Mouse (Mus musculus) right cerebral cortex, postnatal 14 days (tissue): ENCODE data around the gene Vwa5b2.

Experiments used
- DNase-seq: peaks from one replicate; pipeline ENCODE4 v3.0.0; 2022

Gene Vwa5b2

GRCm38 (mm10) chr16:20589366-20589938, at the start of gene Vwa5b2:
Gene Vwa5b2 (plus strand): TSS chr16:20589471.
- DNase-seq: peak; percentile 53

GRCm38 (mm10) chr16:20539649-20540048, 49.6 kb upstream of the Vwa5b2 start:
- DNase-seq: no peak

DNA sequence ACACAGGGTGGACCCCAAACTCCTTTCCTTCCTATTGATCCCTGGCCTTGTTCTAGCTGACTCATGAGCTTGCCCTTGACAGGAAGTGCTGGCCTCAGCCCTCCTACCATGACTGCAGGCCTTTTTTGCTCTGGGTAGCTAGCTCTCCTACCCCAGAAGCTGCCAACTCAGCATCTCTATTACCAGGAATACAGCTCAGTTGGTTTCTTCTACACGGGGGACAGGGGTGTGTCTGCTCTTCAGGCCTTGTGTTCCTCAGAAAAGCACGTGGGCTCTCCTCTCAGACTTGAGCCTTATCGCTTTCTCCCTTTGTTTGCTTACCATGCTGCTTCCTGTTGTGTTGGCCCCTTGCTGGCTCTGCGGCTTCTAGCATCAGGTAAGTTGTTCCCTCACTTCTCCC, 48.8 kb upstream of the Vwa5b2 start:
- DNase-seq: no peak

GRCm38 (mm10) chr16:20545696-20546095, 43.6 kb upstream of the Vwa5b2 start:
- no peak for DNase-seq

- DNase-seq: no peak
Measured at GRCm38 (mm10) chr16:20547423-20547822, 41.8 kb upstream of the Vwa5b2 start.

DNA sequence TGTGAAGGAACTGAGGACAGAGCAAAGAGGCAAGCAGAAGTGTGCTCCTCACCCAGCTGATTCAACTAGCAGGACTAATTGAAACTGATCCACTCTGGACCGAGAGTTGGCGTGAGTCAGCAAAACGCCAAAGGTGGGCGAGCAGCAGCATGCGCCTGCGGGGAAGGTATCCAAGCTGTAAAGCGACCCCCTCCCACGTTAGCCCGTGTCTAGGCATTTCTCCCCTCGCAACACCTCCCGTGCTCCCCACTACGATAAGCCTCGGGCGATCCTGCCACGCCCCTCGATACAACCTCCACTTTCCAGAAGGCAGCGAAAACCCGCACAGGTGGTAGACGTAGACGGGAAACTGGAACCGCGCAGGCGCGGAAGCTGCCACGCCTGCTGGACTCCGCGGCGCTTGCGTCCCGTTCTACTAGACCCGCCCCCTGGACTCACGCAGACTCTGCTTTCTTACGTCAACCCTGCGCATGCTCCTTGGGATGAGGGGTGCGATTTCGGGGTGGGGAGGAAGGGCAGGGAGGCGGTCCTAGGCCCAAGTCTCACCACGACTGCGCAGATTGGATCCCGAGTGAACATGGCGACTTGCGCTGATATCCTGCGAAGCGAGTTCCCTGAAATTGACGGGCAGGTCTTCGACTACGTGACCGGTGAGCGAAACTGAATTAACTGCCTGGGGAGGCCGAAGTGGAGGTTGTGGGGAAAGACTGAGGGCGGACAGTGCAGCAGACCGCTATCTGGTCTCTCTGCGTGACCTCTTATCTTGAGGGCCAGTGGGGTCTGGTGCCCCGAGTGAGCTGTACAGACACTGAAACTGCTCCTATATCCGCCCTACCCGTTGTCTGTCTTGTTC, 40.9 kb upstream of the Vwa5b2 start, which contains the start of gene Abcf3:
Abcf3 (plus strand) TSS at position 482 of the 853 bp plus-strand sequence.
- peak; percentile 96 for DNase-seq

DNA sequence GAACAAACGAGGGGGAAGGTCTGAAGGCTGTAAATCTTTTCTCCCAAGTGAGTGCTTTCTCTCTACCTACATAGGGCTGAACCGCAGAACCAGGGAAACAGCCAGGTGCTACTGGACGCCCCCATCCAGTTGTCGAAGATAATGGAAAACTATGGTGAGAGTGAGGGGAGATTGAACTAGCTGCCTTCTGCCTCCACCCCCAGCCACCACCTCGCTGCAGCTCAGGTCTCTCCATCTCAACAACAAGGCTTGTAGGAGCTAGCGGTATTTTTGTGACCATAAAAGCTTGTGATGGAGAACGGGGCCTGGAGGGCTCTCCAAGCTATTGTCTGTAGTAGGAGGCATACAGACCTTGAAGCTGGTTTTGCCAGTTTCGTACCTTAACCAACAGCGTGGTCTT, 40.1 kb upstream of the Vwa5b2 start:
- DNase-seq: no peak

DNA sequence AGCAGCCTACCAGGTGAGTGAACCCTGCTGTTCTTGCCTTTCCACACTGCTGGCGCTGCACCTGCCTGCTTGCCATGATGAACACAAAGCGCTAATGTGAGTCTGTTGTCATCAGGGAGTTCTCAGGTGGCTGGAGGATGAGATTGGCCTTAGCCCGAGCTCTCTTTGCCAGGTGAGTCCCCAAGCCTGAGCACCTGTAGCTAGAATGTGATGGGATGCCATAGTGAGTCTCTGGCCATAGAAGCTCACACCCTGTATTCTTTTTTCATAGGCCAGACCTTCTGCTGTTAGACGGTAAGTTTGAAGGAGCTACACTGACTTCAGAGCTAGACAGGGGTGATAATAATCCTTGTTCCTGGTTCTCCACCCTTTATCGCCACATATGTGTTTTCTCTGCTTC, 37.6 kb upstream of the Vwa5b2 start:
- DNase-seq: no peak

DNA sequence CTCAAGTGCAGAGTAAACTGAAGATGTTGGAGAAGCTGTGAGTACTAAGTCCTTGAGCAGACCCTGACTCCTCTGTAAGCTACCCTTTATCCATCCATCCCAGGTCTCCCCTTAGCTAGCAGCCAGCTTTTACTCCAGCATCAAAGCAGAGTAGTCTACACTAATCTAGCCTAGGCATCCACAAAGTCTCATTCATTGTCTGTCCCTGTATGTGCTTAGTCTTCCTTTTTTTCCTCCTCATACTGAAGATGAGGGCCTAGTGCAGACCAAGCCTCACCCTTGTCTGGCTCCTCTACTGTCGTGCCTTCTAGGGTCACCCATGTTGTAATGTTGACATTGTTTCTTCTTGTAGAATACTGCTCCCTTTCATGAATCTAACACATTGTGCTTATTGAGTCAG, 36.7 kb upstream of the Vwa5b2 start:
- DNase-seq: no peak

DNA sequence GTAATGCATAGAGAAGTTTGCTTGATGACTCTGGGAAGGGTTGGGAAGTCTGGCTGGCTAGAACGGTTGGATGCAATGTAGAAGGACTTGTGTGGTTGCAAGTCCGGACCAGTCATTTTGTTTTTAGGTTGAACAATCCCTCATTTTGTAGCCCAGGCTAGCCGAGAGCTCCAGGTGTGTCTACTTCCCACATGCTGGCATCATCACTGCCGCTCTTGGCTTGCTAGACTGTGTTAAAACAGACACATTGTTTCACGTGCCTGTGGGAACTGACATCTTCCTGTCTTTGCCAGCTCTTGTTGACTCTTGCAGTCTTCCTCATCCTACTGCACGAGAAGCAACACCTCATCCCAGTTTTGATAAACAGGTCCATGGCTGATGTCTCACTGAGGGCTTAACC, 34.3 kb upstream of the Vwa5b2 start:
- DNase-seq: no peak

DNA sequence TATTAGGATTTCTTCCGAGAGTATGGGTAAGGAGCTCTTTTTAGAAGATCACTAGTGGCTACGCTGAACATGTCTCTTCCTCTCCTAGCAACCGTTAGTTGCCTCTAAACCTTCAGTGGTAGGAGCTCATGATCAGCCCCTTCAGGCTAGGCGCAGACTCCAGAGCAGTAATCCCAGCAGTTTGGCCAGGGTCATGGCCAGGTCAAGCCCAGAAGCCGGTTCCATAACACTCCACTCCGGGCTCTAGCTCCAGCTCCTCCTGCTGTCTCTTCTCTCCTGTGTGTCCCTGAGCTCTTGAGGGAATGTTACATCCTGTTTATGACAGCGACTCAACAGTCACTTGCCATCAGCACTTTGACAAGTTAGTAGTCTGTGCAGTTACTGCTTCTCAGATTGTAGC, 31.9 kb upstream of the Vwa5b2 start:
- DNase-seq: no peak

DNA sequence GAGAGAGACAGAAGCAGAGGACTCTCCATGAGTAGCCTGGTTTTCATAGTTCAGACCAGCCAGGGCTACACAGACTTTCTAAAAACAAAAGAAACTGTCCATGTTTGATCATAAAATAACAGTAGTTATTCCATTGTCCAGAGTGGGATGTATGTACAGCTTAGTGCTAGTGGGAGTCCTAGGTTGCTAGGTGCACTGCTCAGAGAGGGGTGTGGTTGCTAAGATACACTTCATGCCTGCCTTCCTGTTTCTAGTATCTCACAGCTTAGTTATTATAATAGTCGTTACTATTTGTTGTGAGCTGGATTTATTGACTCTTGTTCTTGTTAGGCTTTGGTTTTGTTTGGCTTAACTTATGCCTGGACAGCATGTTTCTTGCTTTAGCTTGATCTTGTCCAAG, 24.2 kb upstream of the Vwa5b2 start:
- DNase-seq: no peak

DNA sequence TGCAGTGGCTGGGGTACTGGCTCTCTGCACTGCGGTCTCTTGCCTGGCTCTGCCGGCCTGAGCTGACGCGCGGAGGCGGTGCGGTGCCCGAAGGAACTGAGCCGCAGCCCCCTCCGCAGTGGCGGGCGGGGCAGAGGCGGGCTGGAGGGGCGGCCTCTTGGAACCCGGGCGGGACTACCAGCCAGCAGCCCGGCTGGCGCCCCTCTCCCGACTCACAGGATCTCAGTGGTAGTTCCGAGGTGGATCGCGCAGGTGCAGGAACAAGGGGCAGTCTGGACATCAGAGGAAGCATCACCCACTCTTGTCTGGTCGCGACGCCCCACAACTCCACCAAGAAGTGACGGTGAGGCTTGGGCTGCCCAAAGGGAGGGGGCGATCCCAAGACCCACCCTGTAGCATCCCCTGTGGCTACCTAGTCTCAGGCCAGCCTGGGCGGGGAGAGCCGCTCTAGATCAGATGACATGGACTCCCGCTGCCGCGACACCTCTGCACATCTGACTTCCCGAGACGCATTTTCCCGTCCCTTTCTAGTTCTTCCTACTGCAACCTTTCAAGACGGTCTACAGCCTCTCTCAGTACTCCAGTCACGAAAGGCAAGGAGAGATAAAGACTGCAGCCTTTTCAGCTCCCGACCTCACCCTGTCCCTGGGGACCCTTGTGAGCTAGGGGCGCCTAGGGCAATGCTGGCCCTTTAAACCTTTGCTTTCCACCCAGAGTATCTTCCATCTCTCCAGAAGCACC, 838 bp downstream of the Vwa5b2 start:
- DNase-seq: peak; percentile 66

DNA sequence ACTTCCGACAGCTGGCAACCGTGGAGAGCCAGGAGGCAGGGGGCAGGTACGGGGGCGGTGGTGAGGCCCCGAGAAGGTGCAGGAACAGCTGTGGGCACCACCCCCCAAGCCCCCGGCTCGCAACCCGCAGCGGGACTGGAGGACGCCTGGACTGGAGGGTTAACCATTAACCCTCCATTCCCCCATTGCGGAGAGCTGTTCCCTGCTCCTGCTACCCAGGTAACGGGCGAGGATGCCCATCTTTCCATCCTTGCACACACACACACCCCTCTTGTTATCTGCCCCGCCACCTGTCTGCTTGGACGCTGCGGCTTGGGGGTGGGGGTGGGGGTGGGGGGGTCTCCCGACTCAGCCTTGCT, 1.4 kb downstream of the Vwa5b2 start:
- DNase-seq: no peak

DNA sequence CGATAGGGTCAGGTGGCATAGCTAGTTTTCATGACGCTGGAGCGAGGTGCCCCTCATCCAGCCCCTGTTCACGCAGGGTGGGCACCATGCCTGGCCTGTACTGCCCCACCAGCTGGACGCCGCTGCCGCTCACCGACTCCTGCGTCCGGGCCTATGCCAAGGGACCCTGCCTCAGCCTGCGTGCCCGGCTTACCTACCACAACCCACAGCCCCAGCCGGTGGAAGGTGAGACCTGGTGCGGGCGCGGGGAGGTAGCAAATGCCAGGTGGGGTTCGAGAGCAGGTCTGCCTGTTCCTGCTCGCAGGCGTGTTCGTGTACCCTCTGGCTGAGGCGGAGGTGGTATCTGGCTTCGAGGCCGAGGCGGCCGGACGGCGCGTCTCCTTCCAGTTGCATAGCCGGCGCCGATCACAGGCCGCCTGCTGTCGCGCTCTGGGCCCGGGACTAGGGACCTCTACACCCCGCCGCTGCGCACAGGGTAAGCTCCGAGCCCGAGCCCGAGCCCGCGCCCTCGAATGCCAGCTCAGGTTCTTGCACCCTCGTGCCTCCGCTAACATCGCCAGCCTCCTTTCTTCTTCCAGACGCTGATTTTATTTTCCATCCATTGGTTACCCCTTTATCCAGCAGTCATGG, 1.9 kb downstream of the Vwa5b2 start:
- DNase-seq: no peak

DNA sequence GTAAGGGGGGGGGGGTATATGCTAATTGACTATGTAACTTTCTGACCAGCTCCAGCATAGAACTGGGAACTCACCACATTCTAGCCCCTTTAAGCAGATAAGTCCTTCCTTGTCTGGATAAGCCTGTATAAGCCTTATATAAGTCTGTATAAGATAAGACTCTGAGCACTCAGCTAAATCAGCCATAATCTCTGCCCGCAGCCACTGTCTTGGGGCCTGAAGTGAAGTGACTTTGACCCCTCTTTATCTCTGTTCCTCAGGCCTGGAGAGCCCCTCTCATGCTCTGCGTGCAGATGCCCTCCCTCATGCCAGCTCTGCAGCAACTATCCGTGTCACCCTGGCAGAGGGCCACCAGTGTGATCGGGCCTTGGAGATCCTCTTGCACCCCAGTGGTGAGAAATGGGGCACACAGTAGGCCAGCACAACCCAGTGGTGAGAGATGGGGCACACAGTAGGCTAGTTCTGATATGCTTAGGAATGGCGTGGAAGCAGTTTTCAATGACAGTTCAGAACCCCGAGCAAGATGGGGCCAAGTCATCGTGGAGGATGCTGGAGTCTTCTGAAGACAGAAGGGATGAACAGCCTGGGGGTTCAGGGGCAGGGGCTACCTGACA, 5.9 kb downstream of the Vwa5b2 start:
- no peak for DNase-seq

DNA sequence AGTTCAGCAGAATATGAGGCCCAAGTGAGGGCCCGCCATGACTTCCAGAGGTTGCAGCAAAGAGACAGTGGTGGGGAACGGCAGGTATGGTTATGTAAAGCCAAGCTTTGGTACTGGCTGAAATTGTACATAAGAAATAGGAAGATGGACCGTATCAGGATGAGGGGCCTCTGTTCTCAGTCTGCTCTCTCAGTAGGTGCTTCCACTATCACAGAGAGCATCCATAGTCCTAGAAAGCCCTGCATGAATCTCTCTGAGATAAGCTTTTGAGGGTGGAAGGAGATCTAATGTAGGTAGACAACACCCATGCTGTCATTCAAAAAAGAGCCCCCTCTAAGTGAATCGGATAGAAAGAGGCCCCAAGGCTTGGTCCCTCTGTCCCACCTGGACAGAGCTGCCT, 6.5 kb downstream of the Vwa5b2 start:
- DNase-seq: no peak

- DNase-seq: no peak
Measured at GRCm38 (mm10) chr16:20596687-20597441, 7.6 kb downstream of the Vwa5b2 start.

DNA sequence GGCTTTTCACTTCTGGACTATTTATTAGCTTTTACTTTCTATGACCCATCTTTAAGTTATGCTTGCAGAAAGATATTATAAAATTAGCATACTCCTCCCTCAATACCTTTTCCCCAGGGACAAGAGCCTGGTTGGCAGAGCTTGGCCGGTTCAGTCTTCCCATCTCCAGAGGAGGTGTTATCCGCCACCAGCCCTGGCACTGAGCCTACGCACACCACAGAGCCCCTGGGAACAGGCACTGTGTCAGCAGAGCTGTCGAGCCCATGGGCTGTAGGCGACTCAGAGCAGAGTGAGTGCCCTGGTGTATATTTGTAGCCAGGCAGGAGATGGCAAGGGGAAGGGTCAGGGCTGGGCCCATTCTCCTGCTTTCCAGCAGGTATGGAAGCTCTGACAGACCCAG, 11.2 kb downstream of the Vwa5b2 start:
- DNase-seq: no peak

DNA sequence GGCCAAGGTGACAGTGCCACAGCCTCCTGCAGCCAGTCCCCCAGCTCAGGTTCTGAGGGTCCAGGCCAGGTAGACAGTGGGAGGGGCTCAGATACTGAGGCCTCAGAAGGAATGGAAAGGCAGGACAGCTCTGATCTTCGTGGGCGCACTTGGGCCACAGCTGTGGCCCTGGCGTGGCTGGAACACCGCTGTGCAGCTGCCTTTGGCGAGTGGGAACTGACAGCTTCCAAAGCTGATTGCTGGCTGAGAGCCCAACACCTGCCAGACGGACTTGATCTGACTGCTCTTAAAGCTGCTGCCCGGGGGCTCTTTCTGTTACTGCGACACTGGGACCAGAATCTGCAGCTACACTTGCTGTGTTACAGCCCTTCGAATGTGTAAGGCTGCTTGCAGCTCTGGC, 15.4 kb downstream of the Vwa5b2 start:
- DNase-seq: no peak

DNA sequence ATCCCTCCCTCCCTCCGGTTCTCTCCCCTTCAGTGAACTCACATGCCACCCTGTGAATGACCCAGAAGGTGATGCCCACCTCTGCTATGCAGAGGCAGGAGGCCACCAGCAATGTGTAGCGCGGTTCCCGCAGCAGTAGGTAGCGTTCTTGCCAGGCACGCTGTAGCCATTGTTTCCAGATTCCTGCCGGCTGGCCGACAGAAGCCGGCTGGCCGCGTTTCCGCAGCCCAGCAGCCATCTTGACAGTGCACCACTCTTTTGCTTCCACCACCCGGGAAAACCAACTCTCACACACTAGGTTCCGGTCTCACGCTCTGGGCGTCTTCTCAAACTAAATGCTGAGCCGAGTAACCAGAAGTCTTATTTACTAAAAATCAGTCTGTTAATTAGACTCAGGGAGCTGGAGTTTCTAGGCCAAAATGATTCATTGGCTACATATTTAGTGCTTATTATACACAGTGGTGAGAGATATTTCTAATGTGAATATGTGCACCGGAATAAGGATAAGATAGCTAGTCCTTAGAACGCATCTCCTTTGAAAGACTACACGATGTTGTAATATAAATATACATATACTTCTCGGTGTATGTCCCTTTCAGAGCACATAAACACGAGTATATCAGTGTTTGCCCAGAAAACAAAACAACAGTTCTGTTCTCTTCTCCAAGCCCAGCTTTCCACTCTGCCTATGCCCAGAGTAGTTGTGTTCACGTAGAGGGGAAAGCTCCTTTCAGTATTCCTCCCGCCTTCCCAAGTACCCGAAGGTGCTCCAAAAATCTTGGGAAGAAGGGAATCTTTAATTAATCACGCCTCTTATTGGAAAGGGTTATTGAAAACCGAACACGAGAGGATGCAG, 21.5 kb downstream of the Vwa5b2 start:
- peak; percentile 63 for DNase-seq
